Mouse (Mus musculus): Measurements from ENCODE around the gene Spryd4. TPM values are rescaled to one million over a fixed set of nuclear protein-coding genes. Genes with fewer than 3 reads are reported as not detected.

Gene Spryd4
- polyA plus RNA-seq, 1 experiment from 2014 or later = 16.8 TPM

DNA sequence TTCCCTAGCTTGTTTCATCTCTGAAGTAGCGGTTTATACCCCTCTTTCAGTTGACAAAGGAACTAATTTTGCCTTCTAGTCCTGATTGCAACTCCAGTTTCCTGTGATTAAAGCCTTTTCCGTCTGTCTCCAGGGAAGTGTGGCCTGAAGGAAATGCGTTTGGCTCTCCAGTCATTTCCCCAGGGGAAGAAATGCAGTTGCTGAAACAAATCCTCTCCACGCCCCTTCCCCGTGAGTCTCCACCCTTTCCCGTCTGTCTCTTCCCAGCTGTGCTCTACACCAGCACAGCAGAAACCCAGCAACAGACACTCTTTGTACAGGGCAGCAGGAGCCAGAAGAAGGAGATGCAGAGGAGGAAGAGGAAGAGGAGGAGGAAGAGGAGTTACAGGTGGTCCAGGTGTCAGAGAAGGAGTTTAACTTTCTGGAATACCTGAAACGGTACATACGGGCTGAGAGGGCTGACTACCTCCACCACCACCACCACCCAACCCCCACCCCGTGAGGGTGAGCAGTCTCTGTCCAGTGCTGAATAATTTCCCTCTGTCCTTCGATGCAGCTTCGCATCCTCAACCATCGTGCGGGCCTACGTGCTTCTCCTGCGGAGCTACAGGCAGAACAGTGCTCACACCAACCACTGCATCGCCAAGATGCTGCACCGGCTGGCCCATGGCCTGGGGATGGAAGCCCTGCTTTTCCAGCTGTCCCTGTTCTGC, 35.6 kb upstream of the Spryd4 start:
- no peak for ATAC-seq (ENCODE audit: low FRiP score, low TSS enrichment)
- Histone ChIP-seq H3K4me2 (ENCODE audit: low read length) (no peak overlapping the region), H3K36me3 (ENCODE audit: control insufficient read depth, insufficient read depth, low read length) (peaks cover 90% of the 10 kb centered on the region), H3K9me3 (ENCODE audit: control insufficient read depth, low read length) (no peaks in the 10 kb centered on the region), H3K4me3 (replicated peaks; ENCODE audit: low read depth, low read length) (no peak overlapping the region), H3K4me1 (ENCODE audit: control insufficient read depth, insufficient read depth, low read length) (no peaks in the 10 kb centered on the region), H3K27ac (replicated peaks; ENCODE audit: low read depth, low read length) (no peak overlapping the region), H3K9ac (replicated peaks; ENCODE audit: low read length) (no peak overlapping the region), H3K27me3 (ENCODE audit: control insufficient read depth, insufficient read depth, low read length) (no peaks in the 10 kb centered on the region)
- no peak for DNase-seq
- 87% methylated on average over 17 of the region's 17 CpGs for WGBS

DNA sequence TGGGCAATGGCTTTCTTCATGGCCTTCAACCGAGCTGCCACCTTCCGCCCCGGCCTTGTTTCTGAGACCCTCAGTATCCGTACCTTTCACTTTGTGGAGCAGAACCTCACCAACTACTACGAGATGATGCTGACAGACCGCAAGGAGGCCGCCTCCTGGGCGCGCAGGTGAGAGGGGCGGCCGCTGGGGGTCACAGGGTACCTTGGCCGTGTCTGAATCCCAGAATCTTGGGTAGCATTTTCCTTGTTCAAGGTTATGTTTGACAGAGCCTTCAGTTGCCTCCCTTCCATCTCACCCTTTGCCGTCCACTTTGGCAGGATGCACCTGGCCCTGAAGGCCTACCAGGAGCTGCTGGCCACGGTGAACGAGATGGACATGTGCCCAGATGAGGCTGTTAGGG, 32.5 kb upstream of the Spryd4 start:
- Histone ChIP-seq H3K27me3 (ENCODE audit: control insufficient read depth, insufficient read depth, low read length) (no peaks in the 10 kb centered on the region), H3K9me3 (ENCODE audit: control insufficient read depth, low read length) (no peaks in the 10 kb centered on the region), H3K4me3 (replicated peaks; ENCODE audit: low read depth, low read length) (no peak overlapping the region), H3K4me1 (ENCODE audit: control insufficient read depth, insufficient read depth, low read length) (no peaks in the 10 kb centered on the region), H3K9ac (replicated peaks; ENCODE audit: low read length) (no peak overlapping the region), H3K36me3 (ENCODE audit: control insufficient read depth, insufficient read depth, low read length) (peaks cover 69% of the 10 kb centered on the region), H3K27ac (replicated peaks; ENCODE audit: low read depth, low read length) (no peak overlapping the region), H3K4me2 (ENCODE audit: low read length) (no peak overlapping the region)
- ATAC-seq (ENCODE audit: low FRiP score, low TSS enrichment) (no peak), DNase-seq (no peak)
- 97% methylated on average over 15 of the region's 15 CpGs for WGBS

DNA sequence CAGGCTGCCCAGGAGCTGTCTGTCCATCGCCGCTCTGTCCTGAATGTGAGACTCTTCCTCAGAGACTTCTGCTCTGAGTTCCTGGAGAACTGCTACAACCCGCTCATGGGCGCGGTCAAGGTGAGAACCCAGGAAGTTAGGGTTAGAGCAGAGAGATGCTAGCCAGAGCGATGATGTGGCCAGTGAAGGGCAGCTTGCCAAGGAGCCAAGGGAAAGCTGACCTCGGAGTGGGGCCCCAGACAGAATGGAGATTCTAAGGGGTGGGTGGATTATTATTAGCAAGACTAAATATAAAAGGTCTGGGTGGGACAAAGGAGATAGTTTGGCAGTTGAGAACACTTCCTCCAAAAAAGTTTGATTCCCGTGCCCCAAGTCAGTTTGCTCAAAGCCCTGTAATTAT, 31.6 kb upstream of the Spryd4 start:
- Histone ChIP-seq H3K27me3 (ENCODE audit: control insufficient read depth, insufficient read depth, low read length) (no peaks in the 10 kb centered on the region), H3K4me3 (replicated peaks; ENCODE audit: low read depth, low read length) (no peak overlapping the region), H3K4me2 (ENCODE audit: low read length) (no peak overlapping the region), H3K36me3 (ENCODE audit: control insufficient read depth, insufficient read depth, low read length) (peaks cover 63% of the 10 kb centered on the region), H3K27ac (replicated peaks; ENCODE audit: low read depth, low read length) (no peak overlapping the region), H3K4me1 (ENCODE audit: control insufficient read depth, insufficient read depth, low read length) (no peaks in the 10 kb centered on the region), H3K9ac (replicated peaks; ENCODE audit: low read length) (no peak overlapping the region), H3K9me3 (ENCODE audit: control insufficient read depth, low read length) (no peaks in the 10 kb centered on the region)
- no peak for DNase-seq
- WGBS = 94% methylated on average over 8 of the region's 8 CpGs
- ATAC-seq (ENCODE audit: low FRiP score, low TSS enrichment) = no peak

DNA sequence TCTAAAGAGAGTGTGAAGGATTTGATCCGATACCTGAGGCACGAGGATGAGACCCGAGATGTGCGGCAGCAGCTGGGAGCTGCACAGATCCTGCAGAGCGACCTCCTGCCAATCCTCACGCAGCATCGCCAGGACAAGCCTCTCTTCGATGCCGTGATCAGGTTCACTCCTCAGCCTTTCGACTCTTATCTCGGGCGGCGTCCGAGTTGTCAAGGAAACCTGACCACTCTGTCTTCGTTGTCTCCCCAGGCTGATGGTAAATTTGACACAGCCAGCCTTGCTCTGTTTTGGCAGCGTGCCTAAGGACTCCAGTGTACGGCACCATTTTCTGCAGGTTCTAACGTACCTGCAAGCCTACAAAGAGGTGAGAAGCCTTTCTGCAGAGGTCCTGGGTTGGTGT, 28.5 kb upstream of the Spryd4 start:
- no peak for DNase-seq
- ATAC-seq (ENCODE audit: low FRiP score, low TSS enrichment) = no peak
- no peak overlapping the region for H3K4me2 ChIP-seq (ENCODE audit: low read length)
- peaks cover 33% of the 10 kb centered on the region for H3K36me3 ChIP-seq (ENCODE audit: control insufficient read depth, insufficient read depth, low read length)
- no peak overlapping the region for H3K27ac ChIP-seq (replicated peaks; ENCODE audit: low read depth, low read length)
- H3K27me3 ChIP-seq (ENCODE audit: control insufficient read depth, insufficient read depth, low read length) = no peaks in the 10 kb centered on the region
- WGBS = 94% methylated on average over 18 of the region's 18 CpGs
- H3K9ac ChIP-seq (replicated peaks; ENCODE audit: low read length) = no peak overlapping the region
- no peaks in the 10 kb centered on the region for H3K9me3 ChIP-seq (ENCODE audit: control insufficient read depth, low read length)
- H3K4me1 ChIP-seq (ENCODE audit: control insufficient read depth, insufficient read depth, low read length) = 0 out of 2 replicates have a peak, but pooled peaks cover 3% of the 10 kb centered on the region
- no peak overlapping the region for H3K4me3 ChIP-seq (replicated peaks; ENCODE audit: low read depth, low read length)

DNA sequence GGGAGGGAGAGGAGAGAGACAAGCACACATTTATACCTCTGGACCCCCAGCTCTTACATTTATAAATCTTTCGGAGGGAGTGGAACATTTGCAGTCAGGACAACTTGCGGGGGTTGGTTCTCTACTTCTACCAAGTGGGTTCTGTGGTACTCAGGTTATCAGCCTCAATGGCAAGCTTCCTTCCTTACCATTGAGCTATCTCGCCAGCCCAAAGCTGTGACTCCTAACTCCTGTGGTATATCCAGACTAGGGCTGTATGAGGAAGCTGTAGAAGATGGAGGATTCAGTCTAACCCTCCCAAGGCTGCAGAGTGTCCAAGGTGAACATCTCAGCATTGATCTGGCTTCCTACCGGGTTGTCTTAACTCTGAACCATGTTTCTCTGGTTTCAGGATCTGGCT, 27.5 kb upstream of the Spryd4 start:
- Histone ChIP-seq H3K36me3 (ENCODE audit: control insufficient read depth, insufficient read depth, low read length) (peaks cover 23% of the 10 kb centered on the region), H3K9ac (replicated peaks; ENCODE audit: low read length) (no peak overlapping the region), H3K9me3 (ENCODE audit: control insufficient read depth, low read length) (no peaks in the 10 kb centered on the region), H3K27ac (replicated peaks; ENCODE audit: low read depth, low read length) (no peak overlapping the region), H3K4me1 (ENCODE audit: control insufficient read depth, insufficient read depth, low read length) (0 out of 2 replicates have a peak, but pooled peaks cover 3% of the 10 kb centered on the region), H3K4me3 (replicated peaks; ENCODE audit: low read depth, low read length) (no peak overlapping the region), H3K4me2 (ENCODE audit: low read length) (no peak overlapping the region), H3K27me3 (ENCODE audit: control insufficient read depth, insufficient read depth, low read length) (no peaks in the 10 kb centered on the region)
- 94% methylated on average over 4 of the region's 4 CpGs for WGBS
- no peak for DNase-seq
- ATAC-seq (ENCODE audit: low FRiP score, low TSS enrichment) = no peak

DNA sequence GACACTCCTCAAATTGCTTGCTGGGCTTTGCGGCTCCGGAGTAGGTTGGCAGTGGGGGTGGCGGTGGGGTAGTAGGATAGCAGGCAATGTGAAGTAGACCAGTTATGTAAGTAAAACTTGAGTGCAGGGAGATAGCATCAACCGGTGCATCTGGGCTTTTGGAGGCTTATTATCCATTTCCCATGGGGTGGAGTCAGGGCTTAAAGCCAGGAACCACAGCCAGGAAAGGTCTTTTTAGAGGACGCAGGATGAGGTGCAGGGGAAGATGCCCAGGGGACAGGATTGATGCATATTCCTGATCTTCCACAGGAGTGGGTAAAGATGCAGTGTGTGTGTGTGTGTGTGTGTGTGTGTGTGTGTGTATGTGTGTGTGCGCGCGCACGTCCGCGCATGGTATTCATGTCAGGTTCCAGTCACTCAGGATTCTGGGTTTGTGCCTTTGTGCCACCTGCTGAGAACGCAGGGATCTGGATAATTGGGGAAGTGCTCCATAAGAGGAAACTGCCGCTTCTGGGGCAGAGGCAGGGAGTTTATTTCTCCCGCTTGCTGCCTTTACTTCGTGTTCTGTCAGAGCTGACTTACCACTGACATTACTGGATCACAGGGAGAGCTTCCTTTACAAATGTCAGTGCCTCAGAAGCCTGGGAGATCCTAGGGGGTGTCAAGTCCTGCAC, 26.3 kb upstream of the Spryd4 start:
- no peak overlapping the region for H3K9ac ChIP-seq (replicated peaks; ENCODE audit: low read length)
- no peak overlapping the region for H3K4me2 ChIP-seq (ENCODE audit: low read length)
- peaks cover 13% of the 10 kb centered on the region for H3K36me3 ChIP-seq (ENCODE audit: control insufficient read depth, insufficient read depth, low read length)
- DNase-seq (peak; percentile 24), ATAC-seq (ENCODE audit: low FRiP score, low TSS enrichment) (no peak)
- no peaks in the 10 kb centered on the region for H3K9me3 ChIP-seq (ENCODE audit: control insufficient read depth, low read length)
- 70% methylated on average over 15 of the region's 15 CpGs for WGBS
- H3K4me1 ChIP-seq (ENCODE audit: control insufficient read depth, insufficient read depth, low read length) = peaks cover 3% of the 10 kb centered on the region; the same call in 1 of the 2 replicates
- no peaks in the 10 kb centered on the region for H3K27me3 ChIP-seq (ENCODE audit: control insufficient read depth, insufficient read depth, low read length)
- H3K27ac ChIP-seq (replicated peaks; ENCODE audit: low read depth, low read length) = no peak overlapping the region
- no peak overlapping the region for H3K4me3 ChIP-seq (replicated peaks; ENCODE audit: low read depth, low read length)

DNA sequence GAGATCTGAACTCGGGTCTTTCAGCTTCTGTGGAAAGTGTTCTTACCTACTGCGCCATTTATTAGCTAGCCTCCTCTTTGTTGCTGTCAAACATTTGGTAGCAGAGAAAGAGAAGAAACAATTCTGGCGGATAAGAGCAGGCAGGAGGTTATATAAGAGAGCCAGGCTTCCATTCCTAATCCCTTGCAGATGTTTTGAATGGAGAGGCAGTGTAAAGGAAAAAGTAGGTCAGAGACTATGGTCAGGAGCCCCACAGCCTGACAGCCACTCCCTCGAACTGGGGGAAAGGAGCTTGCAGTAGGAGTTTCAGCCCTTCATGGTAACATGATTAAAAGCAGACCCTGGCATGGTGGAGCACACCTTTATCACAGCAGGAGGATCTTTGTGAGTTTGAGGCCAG, 24.7 kb upstream of the Spryd4 start:
- no peak overlapping the region for H3K4me3 ChIP-seq (replicated peaks; ENCODE audit: low read depth, low read length)
- no peaks in the 10 kb centered on the region for H3K27me3 ChIP-seq (ENCODE audit: control insufficient read depth, insufficient read depth, low read length)
- H3K27ac ChIP-seq (replicated peaks; ENCODE audit: low read depth, low read length) = no peak overlapping the region
- H3K4me1 ChIP-seq (ENCODE audit: control insufficient read depth, insufficient read depth, low read length) = peaks cover 6% of the 10 kb centered on the region; the same call in 1 of the 2 replicates
- 53% methylated on average over 4 of the region's 4 CpGs for WGBS
- no peak overlapping the region for H3K4me2 ChIP-seq (ENCODE audit: low read length)
- H3K9me3 ChIP-seq (ENCODE audit: control insufficient read depth, low read length) = no peaks in the 10 kb centered on the region
- DNase-seq (no peak), ATAC-seq (ENCODE audit: low FRiP score, low TSS enrichment) (no peak)
- no peak overlapping the region for H3K9ac ChIP-seq (replicated peaks; ENCODE audit: low read length)
- peaks cover under 1% of the 10 kb centered on the region; the same call in 1 of the 2 replicates for H3K36me3 ChIP-seq (ENCODE audit: control insufficient read depth, insufficient read depth, low read length)

DNA sequence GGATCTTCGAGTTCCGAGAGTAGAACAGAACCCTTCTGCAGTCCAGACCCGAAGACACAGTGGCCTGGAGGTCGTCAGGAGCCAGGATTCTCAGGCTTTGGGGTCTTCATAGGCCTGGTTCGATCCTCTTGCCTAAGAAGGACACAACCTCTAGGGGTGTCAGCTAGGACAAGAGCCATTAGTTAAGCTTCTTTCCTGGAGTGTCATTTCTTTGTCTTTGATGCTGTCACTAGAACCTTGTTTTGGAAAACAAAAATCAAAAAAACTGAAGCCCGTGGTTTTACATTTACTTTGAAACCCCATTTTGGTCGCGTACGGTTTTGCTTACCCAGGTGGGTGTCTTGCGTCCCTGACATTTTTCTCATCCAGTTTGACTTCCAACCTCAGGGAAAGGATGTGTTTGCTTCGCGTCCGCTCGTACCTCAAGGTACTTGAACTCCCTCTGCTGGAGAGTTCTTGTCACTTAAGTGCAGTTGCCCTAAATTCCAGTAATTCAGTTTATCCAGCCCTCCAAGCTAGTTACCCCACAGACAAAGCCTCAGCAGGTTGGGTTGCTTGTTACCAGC, 20.9 kb upstream of the Spryd4 start:
- peak overlapping the region; percentile 89 for H3K27ac ChIP-seq (replicated peaks; ENCODE audit: low read depth, low read length)
- under 1% methylated on average over 14 of the region's 14 CpGs for WGBS

More for the DNA sequence above, 20.9 kb upstream of the Spryd4 start:
- peak overlapping the region; percentile 65 for H3K4me2 ChIP-seq (ENCODE audit: low read length)
- ATAC-seq (ENCODE audit: low FRiP score, low TSS enrichment) = peak; percentile 58
- no peaks in the 10 kb centered on the region for H3K9me3 ChIP-seq (ENCODE audit: control insufficient read depth, low read length)
- H3K27me3 ChIP-seq (ENCODE audit: control insufficient read depth, insufficient read depth, low read length) = no peaks in the 10 kb centered on the region
- peak; percentile 91 for DNase-seq
- H3K9ac ChIP-seq (replicated peaks; ENCODE audit: low read length) = peak overlapping the region; percentile 72
- H3K36me3 ChIP-seq (ENCODE audit: control insufficient read depth, insufficient read depth, low read length) = no peaks in the 10 kb centered on the region
- H3K4me1 ChIP-seq (ENCODE audit: control insufficient read depth, insufficient read depth, low read length) = peaks cover 3% of the 10 kb centered on the region; the same call in 1 of the 2 replicates
- peak overlapping the region; percentile 70 for H3K4me3 ChIP-seq (replicated peaks; ENCODE audit: low read depth, low read length)

Data from midbrain, embryonic 14.5 days (tissue).